Mouse (Mus musculus) lung, postnatal 10 days (tissue): Measurements from ENCODE around the gene Sirt3.
"Not testable (repeated sequence)": the region's sequence is repeated elsewhere in the genome, so short reads cannot be mapped to it uniquely, and the experiment has no call there.

Experiments used
- DNase-seq: peaks from one replicate; pipeline ENCODE4 v3.0.0; 2021

The Sirt3 gene

GRCm38 (mm10) chr7:140894611-140895010, 12.5 kb upstream of the Sirt3 start:
- DNase-seq = no peak

DNA sequence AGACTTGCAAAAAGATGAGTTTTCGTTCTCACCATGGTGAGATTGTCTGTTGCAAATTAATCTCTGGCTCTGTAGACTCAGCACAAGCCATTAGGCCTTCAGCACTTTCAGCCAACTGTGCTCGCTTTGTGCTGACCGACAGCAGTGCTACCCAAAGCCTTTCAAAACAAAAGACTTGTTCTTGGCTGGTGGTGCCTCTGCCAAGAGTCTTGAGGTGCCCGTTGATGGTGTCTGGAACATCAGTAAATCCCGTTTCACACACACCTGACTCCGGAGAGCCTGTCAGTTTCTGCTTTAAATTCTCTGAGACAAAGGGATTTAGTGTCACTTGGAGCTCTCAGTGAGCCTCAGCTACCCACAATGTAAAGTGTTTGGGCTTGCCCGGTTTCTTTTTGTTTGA, 11.9 kb upstream of the Sirt3 start:
- no peak for DNase-seq

DNA sequence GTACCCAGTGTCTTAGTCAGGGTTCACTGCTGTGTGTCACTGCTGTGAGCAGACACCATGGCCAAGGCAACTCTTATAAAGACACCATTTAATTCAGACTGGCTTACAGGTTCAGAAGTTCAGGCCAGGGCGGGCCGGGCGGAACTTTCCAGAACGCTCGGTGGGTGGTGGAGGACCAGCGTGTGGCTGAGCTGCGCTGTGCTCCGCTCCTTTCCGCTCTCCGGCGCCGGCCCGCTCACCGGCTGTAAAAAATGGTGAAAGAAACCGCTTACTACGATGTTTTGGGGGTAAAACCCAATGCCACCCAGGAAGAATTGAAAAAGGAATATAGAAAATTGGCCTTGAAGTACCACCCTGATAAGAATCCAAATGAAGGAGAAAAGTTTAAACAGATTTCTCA, 8.5 kb upstream of the Sirt3 start:
- not testable (repeated sequence) for DNase-seq

GRCm38 (mm10) chr7:140882469-140882803, 327 bp upstream of the Sirt3 start:
- no peak for DNase-seq

- DNase-seq = no peak
Observed at GRCm38 (mm10) chr7:140880865-140881515, 1.1 kb downstream of the Sirt3 start.

GRCm38 (mm10) chr7:140880419-140880818, 1.7 kb downstream of the Sirt3 start:
- DNase-seq = no peak

DNA sequence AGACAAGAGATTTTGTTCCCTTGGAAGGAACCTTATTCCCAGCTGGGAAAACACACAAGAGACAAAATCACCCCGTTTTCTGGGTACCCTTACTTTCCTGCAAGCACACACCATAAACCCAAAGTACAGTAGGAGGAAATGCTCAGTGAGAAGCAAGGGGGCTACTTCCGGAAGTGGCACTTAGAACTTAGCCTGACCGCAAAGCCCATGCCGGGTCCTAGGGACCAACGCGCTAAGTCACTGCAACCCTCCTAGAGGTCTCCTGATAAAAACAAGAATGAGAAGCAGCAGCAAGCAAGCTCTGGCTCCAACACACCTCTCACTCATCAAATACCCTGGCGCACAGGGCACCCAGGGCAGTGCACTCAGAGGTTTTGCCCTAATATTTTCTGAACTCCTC, 2.8 kb downstream of the Sirt3 start:
- DNase-seq = no peak

GRCm38 (mm10) chr7:140877364-140877763, 4.7 kb downstream of the Sirt3 start:
- no peak for DNase-seq

GRCm38 (mm10) chr7:140874224-140874623, 7.9 kb downstream of the Sirt3 start:
- no peak for DNase-seq

- DNase-seq = no peak
Observed at GRCm38 (mm10) chr7:140864761-140865160, 17.3 kb downstream of the Sirt3 start.

- no peak for DNase-seq
Observed at GRCm38 (mm10) chr7:140860728-140861127, 21.4 kb downstream of the Sirt3 start.

DNA sequence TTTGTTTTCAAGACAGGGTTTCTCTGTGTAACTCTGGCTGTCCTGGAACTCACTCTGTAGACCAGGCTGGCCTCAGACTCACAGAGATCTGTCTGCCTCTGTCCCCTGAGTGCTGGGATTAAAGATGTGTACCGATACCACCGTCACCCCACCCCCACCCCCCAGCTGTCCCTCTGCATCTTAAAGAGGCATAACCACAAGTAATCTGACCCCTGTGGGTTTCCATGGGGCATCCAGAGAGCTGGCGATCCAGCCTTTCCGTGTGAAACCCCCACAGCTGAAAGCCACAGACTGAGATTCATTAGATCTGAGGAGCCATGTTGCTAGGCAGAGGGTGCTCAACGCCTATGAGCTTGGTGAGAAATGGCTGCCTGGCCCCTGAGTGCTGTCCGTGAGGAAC, 22.1 kb downstream of the Sirt3 start:
- DNase-seq = no peak

DNA sequence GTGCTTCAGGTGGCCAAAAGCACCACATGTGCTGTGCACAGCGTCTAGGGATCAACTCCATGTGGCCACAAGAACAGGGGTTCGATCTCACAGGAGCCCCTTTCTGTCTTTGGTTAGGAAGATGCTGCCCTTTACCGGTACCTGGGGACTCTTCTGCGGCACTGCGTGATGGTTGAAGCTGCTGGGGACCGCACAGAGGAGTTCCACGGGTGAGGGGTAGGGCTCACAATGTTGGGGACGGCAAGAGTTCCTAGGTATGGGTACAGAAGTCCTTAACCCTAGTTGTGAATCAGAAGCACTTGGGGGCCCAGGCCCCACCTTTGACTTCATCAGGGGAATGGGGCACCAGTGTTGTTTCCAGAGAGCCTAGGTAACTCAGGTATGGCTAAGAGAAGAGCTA, 23.4 kb downstream of the Sirt3 start:
- DNase-seq = no peak

GRCm38 (mm10) chr7:140857550-140858505, 24.3 kb downstream of the Sirt3 start, which contains the start of gene Bet1l:
Gene Bet1l (minus strand): TSS chr7:140857577.
- DNase-seq = no peak

- DNase-seq = peak; percentile 96
Observed at GRCm38 (mm10) chr7:140856785-140857549, 25.1 kb downstream of the Sirt3 start, which contains the start of gene Ric8a. Gene Ric8a (plus strand): TSS chr7:140856957.

- DNase-seq = peak; percentile 93
Observed at GRCm38 (mm10) chr7:140855860-140856784, 26.0 kb downstream of the Sirt3 start, which contains the start of gene Gm45785. Gene Gm45785 (minus strand): TSS chr7:140856331.

DNA sequence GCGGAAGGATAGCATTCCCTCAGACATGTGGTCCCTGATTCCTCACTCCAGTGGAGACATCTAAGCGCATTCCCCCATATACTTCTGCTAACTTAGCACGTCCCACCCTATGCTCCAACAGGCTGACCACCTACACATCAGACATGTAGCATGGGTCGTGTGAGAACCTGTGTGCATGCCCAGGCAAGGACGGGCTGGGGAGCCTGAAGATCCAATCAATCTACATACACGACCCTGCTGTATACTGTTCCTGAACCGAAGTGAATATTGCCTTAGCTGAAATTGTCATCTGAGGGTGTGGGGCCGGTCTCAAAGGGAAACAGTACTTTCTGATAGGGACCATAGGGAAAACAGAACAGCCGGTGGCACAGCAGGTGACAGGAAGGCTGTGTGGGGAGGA, 26.9 kb downstream of the Sirt3 start:
- DNase-seq = no peak

- no peak for DNase-seq
Observed at GRCm38 (mm10) chr7:140854483-140854882, 27.6 kb downstream of the Sirt3 start.

DNA sequence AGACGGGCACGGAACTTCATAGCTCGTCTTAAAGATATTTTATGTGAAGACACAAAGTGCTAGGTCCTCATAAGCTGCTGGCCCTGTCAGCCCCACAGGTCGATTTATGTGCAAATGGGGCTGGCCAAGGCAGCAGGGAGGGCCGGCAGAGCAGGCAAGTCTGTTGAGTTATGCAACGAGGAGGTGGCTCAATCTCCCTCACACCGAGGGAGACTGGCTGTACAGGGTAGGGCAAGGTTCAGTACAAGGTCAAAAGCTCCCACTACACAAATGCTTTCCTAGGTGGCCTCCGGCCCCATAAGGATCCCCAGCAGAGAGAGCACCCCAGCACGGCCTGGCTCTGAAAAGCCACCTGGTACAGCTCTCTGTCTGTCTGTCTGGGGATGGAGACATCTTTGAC, 28.7 kb downstream of the Sirt3 start:
- DNase-seq = no peak

- no peak for DNase-seq
Observed at GRCm38 (mm10) chr7:140851916-140852315, 30.2 kb downstream of the Sirt3 start.

GRCm38 (mm10) chr7:140848591-140848990, 33.5 kb downstream of the Sirt3 start:
- DNase-seq = no peak
